Mouse (Mus musculus): ENCODE measurements at regions not wholly inside any gene's neighbourhood (a gene's known extent, or its start where the extent isn't known, plus 50 kb on each side); places are given as distances from the start of the nearest gene placed in this dataset.

DNA sequence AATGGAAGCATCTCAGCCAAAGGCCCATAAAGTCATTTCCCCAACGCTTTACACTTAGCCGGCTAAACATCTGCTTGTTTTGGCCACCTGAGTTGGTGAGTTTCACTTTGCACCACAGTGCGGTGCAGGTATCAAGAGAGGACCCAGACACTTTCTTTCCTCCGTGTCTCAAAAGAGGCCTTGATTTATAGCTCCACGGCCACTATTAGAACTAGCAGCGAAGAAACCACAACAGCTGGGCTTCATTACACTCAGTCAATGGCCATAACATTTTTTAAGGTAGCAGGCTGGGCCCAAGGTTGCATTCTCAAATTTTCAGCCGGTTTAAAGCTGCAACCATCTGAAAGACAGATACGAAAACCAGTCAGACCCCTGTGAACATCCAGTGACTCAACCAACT is 103.4 kb downstream of the Mreg start:
- DNase-seq: no peak

DNA sequence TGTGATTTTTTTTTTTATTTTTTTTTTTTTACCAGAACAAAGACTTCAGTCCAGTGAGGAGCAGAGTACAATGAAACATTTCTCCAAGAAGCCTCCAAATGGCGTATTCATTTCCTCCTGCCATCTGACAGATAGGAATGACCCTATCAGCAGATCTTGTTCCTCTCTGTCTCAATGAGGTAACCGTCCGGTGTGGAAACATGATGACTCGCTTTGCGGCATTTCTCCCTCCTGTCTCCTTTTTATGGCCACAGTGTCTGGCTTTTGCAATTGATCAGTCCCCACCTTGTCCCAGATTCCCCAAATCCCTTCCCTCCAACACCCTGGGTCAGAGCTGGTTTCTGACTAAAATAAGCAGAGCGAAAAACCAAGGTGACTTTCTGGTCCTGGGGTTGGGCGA is 105.0 kb downstream of the Mreg start:
- DNase-seq: no peak

DNA sequence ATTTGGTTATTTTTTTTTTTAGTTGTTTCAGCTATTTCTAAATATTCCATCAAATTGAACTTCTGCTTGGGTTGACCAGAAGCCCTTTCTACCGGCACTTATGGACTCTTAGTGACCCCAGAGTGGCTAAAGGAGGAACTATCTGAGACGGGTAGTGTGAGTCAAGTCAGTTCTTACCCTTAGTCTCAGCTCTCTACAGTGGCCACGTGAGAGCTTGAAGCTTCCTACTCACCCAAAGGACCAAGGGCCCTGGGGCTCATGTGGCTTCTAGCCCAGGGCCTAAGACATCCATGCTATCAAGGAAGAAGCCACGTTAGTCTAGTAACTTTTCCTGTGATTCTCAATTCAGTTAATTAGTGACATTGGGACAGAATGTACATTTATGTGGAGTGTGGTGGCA is 105.5 kb downstream of the Mreg start:
- DNase-seq: no peak

DNA sequence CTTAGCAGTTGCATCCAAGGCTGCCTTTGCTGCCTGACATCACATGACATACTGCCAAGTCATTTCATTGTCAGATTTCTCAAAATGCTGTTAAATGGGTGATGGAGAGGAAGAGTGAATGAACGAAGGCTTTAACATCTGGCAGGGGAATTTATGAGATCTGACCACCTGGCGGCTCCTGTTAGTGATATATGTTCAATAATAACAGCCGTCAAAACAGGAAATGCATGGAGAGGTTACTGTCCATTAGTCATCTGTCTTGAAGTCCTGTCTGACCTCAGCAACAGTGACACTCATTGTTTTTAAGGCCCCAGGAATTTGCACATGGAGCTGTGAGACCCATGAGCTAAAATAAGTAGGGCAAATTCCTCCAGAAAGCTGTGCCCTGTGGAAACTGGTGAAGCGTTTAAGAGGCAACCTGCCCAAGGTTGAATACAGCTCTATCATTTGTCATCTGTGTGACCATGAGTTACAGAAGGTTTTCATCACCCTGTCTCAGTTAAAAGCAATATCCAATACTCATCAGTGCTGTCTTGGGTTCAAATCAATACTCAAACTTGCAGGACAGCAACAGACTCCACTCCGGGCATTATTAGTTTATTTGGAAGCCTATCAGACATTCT is 106.6 kb downstream of the Mreg start:
- no peak for DNase-seq

DNA sequence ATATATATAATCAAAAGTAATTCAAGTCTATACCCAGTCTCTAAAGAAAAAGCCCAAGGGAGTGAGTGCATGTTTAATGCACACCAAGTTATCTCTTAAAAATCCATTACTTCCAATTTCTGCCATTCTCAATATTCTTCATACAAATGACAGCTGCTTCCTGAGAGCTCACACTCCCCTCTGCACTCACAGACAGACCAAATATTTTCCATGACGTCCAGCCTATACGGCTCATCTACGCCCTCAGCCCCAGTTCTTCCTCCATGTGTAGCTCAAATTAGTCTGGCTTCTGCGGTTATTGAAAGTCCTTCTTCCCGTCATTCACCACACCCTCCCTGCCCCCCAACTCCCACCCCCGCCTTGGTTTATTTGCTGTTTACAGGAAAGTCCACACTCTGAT is 108.1 kb downstream of the Mreg start:
- no peak for DNase-seq

DNA sequence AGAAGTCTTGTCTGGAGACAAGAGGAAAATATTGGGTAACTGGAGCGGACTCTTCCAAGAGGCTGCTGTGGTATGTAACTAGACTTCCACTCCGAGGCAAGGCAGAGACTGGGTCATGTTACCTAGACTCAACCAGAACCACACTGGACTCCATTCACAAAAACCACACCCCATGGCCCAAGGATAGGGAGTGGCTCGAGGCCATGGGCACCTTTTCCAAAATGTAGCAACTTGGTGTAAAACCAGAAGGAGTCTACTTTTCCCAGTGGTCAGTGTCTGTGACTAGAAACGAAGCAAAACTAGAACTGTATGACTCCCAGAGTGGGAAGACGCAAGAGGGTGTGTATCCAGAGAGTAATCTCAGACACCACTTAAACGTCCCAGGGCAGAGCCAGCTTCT is 108.7 kb downstream of the Mreg start:
- DNase-seq: no peak

DNA sequence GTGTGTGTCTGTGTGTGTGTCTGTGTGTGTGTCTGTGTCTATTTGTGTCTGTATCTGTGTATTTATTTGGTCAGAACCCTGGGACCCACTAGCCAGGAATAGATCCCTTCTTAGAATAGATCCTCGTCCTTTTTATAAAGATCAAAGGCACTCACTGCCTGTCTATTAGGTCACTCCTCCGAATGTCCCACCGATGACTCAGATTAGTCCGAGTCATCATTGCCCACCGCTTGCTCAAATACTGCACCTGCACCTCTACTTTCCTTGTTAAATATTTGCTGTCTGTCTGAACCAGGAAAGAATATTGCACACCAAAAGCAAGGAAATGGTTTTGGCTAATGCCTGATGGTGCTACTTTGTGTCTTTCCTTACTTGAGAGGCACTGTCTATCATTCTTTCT is 112.7 kb downstream of the Mreg start:
- DNase-seq: no peak

DNA sequence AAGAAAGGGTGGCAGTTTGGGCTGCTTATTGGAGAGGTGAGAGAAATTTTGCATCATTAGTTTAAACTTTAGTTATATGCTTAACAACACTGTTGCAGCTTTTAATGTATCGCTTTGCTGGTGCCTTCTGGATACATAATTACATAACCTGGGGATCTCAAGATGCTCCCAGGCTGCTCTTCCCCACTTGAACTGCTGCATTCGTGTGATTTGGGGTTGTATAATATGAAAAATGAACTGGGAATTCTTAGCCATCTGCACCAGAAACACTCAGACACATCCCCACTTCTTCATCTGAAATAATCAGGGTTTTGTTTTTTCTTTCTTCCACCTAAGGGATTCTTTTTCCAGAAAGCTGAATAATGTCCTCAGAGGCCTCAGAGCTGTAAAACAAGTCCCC is 120.8 kb downstream of the Mreg start:
- DNase-seq: no peak

DNA sequence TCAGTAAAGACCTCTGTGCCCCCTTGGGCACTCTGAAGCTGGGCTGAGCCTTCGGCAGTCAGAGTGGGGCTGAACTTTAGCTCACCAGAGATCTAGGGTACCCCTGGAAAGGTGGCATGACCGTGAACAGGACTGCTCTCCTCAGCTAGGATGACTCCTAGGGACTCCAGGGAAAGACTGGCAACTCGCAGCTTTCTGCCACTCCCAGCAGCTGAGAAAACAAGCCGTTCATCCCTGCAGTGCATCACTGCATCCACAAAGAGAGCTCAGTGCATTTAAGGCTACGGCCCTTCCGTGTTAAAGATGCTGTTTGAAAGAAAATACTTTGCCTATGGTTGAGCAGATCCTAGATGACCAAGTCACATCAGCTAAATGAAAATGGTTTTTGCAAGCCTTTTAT is 126.4 kb downstream of the Mreg start:
- no peak for DNase-seq

DNA sequence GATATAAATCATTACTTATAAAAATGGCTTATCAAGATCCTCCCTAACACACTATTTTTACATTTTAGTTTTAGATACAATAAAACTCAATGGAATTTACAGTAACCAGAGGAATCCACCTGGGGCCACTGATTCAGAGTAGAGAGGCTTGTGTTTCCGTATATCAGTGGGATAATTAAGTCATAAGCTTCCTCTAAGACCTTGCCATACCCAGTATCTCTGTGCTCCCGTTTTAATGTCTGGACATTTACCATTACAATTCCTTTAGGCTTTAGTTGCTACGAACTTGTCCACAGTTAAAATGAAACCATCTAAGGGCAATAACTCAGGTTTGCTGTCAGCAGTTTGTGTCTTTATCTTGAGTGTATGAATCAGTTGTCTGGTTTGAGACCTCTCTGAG is 127.9 kb downstream of the Mreg start:
- DNase-seq: no peak

DNA sequence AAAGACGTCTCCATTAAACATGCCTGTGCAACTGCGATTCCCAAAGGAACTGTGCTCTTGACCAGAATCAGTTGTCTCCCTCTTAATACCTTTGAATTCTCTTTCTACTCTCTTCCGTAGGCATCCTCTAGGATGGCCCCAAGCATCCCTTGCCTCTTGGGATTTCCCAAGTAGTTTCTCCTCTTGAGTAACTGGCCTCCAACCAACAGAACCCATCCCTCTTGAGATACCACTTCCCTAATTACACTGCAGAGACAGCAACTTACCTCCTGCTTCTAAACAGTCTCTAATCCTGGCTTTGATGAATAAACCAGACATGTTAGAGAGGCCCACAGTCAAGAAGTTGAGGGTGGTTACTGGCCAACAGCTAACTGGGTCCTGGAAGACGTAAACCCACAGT is 129.7 kb downstream of the Mreg start:
- DNase-seq: no peak

DNA sequence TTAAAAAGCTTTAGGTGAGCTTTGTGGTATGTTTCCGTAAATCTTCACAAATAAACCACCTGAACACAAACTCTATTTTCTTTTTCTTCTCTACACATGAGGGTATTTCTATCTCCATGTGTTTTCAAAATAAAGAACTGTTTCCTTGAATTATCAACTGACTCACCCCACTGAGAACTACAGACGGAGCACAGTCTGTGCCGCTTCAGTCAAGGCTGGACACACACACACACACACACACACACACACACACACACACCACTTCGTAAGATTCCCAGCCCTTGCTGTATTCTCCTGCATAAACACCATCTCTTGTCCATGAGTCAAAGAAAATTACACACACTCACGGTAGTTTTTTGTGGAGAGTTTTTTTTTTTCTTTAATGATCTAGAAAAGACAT is 130.3 kb downstream of the Mreg start:
- no peak for DNase-seq

DNA sequence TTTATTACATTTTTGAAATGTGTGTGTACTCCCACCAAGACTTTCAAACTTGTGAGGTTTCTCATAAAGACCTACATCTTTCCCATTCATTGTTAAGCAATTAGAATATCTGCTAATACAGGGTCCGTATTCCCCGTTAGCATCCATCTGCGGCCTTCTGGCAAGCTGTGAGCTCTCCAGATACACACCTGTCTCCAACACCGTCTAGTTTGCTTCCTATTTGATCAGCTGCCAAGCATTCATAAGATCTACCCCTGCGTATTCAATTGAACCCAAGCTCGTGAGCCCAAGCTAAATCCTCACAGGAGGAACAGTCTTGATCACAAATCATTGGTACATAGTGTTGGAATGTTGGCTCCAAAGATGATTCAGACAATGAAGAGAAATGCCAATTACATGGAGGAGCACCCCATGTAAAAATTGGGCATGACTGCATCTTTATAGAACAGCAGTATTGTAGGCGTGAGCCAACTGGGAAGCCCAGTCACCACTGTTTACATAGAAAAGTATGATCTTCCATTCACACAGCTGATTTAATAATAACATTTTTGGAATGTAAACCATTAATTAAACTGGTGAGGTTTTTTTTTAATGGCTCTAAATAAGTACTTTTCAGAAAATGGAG is 133.1 kb downstream of the Mreg start:
- no peak for DNase-seq

DNA sequence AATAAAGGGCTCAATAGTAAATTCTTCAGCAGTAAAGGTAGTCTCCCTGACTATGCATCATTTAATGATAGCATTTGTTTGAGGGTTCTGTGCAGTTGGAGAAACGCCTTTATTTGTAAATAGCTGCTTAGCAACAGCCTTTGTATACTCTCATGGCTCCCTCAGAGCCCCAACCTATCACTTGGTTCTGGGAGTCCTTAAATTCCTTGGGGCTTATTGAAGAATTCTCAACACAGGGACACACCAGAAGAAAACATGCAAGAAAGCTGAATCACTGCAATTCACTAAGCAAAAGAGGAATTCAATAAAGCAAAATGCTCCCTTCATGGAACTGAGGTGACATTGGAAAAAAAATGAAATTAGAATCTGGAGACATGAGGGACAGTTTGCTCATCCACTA is 135.8 kb downstream of the Mreg start:
- no peak for DNase-seq

DNA sequence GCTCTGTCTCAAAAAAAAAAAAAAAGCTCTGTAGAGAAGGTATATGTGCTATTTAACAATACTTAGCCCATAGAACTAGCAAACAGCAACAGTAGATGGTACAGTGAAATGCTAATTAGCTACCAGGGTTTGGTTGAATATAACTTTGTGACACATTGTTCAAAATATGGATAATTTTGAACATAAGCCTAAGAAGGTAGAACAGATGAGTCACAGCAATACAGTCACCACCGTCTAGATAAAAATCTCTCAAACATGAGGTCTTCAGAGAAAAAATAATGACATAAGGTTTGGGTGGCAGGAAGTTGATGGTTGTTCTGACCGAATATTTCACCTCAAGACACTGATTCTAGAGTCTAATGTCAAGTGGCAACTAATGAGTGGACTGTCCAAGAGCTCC is 136.6 kb downstream of the Mreg start:
- no peak for DNase-seq

DNA sequence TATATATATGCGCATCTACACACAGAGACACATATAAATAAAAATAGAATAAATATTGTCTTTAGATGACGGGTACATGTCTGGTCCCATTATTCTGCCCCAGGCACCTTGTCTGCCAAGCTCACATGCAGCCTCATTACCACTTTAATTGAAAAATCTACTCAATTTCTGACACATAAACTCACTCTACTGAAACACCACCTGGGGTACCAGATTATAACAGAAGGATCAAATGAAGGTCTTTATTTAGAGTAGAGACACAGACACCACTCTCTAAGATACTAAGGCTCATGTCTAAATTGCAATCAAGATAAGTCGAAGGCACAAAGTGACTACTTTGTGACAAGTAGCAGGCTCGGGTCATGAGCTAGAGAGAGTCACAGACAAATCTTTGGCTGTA is 138.9 kb downstream of the Mreg start:
- no peak for DNase-seq

DNA sequence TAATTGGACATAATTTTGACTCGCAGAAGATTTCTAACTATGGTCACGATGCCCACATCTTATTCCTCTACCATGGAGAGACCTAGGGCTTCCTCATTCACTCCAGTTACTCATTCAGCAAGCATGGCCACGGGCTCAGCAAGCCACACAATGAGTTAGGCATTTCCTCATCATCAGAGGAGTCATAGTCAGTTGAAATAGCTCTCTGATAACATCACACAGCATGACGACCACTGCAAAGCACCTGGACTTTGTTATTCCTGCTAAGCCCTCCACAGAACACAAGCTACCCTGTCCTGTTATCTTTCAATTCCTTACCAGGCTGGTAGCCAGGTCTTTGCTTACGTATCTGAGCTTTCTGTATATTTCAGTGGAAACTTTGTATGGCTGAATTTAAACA is 141.6 kb downstream of the Mreg start:
- DNase-seq: no peak

DNA sequence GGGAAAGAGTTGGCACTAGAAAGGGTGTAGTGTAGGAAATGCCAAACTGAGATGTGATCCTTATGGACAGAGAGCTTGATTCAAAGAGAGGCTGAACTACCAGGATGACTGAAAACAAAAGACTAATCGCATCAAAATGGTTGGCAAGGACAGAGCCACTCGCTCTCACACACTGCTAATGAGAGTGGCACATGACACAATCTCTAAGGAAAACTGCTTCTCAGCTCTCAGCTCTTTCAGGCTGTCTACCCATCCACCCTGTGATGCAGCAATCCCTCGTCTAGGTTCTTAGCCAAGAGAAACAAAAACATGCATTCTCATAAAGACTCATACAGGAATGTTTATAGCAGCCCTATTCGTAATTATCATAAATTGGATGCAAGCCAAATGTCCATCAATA is 143.1 kb downstream of the Mreg start:
- DNase-seq: no peak

DNA sequence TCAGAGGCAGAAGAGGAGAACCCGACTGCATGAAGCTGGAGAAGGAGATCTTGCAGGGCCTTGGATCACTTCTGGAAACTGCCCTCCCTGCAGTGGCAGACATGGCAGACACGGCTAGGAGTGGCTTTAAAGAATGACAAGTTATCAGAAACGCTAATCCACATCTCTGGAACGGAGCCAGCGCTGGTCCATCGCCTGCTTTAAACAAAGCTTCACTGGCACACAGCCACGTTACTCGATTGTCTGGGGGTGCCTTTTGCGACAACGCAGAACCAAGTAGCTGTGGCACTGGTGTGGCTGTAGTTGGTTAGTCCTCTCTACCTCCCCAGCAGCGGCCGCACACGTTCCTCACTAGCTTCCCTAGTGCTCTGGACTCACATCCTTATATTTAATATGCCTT is 147.0 kb downstream of the Mreg start:
- DNase-seq: peak; percentile 39

DNA sequence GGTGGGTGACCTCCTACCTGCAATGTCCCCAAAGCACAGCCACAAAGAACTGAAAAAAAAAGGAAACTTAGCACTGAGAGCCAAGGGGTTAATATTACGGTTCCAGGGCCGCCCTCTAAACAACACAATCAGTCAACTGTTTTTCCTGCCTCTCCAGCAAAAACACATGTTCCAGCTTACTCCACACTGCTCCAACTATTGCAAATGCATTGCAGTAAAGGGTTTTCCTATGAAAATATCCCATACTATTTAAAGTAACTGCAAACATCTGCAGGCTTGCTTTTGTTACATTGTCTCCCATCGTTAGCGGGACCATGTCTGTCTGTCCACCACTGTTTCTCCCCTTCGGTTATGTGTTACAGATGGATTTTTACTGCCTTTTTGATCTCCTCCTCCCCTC is 151.7 kb downstream of the Mreg start:
- DNase-seq: no peak

DNA sequence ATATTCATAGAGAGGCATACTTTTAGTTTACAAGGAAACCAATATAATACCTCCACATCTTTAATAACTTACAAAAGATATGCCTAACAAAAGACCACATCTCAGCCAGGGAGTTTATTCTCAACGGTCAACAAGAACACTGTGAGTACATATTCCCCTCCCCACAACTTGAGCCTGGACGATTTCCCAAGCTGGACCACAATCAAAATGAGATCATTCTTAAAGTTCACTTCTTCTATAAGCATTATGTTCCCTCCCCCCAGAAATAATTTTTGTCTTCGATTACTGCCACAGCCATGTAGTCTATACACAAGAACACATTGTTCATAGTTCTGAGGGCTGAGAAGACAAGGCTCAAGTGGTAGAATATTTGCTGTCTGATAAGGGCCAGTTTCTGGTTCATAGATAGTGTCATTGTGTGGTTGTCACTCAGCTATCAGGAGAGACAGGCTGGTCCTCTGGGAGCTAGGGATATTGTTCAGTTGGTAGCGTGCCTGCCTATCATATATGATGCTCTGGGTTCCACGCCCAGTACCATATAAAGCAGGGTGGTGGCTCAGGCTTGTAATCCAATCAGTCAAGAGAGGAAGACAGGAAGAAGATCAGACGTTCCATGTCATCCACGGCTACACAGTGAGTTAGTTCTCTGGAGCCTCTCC is 153.9 kb downstream of the Mreg start:
- DNase-seq: no peak

DNA sequence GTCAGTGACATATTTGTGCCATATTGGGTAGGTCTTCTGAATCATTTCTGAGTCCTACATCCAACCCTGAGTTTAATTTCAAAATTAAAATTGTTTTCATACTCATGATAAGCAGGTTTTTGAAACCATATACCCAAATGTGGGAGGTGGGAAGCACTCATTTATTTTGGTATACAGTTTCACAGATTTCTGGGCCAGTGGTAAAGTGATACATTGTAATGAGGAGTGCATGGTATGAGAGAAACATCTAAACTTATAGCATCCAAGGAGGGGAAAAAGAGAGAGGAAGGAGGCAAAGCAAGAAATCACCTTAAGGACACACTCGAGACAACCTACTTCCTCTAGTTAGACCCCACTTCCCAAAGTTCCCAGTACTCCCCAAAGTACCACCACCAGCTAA is 157.6 kb downstream of the Mreg start:
- no peak for DNase-seq

DNA sequence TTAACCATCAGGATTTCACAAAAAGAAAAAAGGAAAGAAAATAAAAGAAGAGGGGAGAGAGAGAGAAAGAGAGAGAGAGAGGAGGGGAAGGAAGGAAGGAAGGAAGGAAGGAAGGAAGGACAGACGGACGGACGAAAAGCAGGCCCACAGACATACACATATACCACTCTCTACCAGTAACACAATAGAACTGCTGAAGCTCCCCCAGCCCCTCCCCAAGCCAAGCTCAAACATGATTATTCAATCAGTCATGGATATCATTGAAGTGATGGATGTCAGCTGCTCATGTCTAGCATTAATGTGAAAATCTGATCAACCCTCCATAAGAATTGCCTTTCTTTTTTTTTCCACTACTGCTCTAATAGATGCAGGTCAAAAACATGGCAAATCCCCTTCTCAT is 161.2 kb downstream of the Mreg start:
- DNase-seq: no peak

DNA sequence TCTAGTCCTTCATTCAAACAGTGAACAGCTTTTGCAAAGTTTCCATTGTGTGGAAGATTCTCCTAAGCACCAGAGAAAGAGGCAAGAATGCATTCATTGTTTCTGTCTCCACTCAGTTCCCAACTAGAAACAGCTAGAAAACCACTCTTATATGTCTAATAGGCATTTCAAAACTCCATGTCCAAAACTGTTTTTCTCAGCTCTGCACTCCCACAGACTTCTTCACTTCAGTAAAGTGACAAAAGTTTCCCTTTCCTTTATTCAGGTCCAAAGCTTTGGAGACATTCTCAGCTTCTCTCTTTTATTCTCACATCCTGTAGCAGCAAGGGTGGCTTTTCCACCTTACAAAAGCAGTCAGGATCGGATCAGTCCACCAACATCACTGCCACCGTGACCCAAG is 166.0 kb downstream of the Mreg start:
- no peak for DNase-seq

DNA sequence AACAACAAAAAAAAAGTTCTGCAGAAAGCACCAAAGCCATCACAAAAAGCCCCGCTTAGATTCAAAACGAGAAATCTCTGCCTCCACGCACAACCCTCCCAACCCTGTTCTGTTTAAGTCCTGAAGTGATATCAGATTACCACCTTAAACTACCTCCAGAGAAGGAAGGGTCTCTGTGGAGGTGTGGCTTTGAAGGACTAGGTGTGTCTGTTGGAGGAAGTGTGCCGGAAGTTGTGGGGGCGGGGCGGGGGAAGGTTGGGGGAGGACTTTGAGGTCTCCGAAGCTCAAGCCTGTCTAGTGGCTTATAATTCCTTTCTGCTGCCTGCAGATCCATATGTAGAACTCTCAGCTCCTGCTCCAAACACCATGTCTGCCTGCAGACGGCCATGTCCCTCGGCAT is 173.6 kb downstream of the Mreg start:
- DNase-seq: no peak
